Mouse (Mus musculus) heart, embryonic 14.5 days (tissue): ENCODE data around the gene Cyp2f2. TPM values are rescaled to one million over a fixed set of nuclear protein-coding genes. Genes with fewer than 3 reads are reported as not detected.

ENCODE experiments used
- ATAC-seq: fragments of 200-750 bp; cut with Nextera tagmentation; 2 replicates; pipeline ENCODE4 v1.8.0; 2017; ENCODE audit warnings: low read depth, moderate TSS enrichment; ENCODE audit not compliant: insufficient number of reproducible peaks, insufficient read depth, low FRiP score
- H3K27ac ChIP-seq, 2 experiments: fragments of 200-500 bp in 1 of 2; fragments of 300-500 bp in 1 of 2; sonication (generic) in 1 of 2; replicated peaks in 1 of 2; 2 replicates each; pipeline ENCODE4 v1.5.1; 2012 to 2014; ENCODE audit warnings: low read depth in 2 of 2, low read length in 2 of 2, control low read depth in 1 of 2, mild to moderate bottlenecking in 1 of 2, mixed read lengths in 1 of 2; ENCODE audit not compliant: control insufficient read depth in 1 of 2, insufficient read depth in 1 of 2
- H3K27me3 ChIP-seq: fragments of 300-500 bp; sonication (generic); 2 replicates; pipeline ENCODE4 v1.6.1; 2014; ENCODE audit warnings: mild to moderate bottlenecking, low read length, control low read depth; ENCODE audit not compliant: control insufficient read depth, insufficient read depth
- H3K36me3 ChIP-seq: fragments of 300-500 bp; sonication (generic); 2 replicates; pipeline ENCODE4 v1.6.1; 2014; ENCODE audit warnings: mild to moderate bottlenecking, control low read depth, low read length, mixed read lengths; ENCODE audit not compliant: control insufficient read depth, insufficient read depth
- H3K4me1 ChIP-seq, 2 experiments: fragments of 200-500 bp in 1 of 2; fragments of 300-500 bp in 1 of 2; sonication (generic) in 1 of 2; 2 replicates each; pipeline ENCODE4 v1.6.1; 2012 to 2014; ENCODE audit warnings: low read length in 2 of 2, control low read depth in 1 of 2, mixed read lengths in 1 of 2; ENCODE audit not compliant: control insufficient read depth in 2 of 2, insufficient read depth in 2 of 2
- H3K4me2 ChIP-seq: fragments of 300-500 bp; sonication (generic); 2 replicates; pipeline ENCODE4 v1.6.1; 2014; ENCODE audit warnings: mild to moderate bottlenecking, low read length
- H3K4me3 ChIP-seq, 2 experiments: fragments of 200-500 bp in 1 of 2; fragments of 300-500 bp in 1 of 2; sonication (generic) in 1 of 2; 2 replicates each; pipeline ENCODE4 v1.5.1; 2012 to 2014; ENCODE audit warnings: low read length in 2 of 2, mild to moderate bottlenecking in 2 of 2, control low read depth in 1 of 2, low read depth in 1 of 2, moderate library complexity in 1 of 2; ENCODE audit not compliant: control insufficient read depth in 1 of 2, insufficient read depth in 1 of 2
- H3K9ac ChIP-seq: fragments of 300-500 bp; sonication (generic); 2 replicates; pipeline ENCODE4 v1.6.1; 2014; ENCODE audit warnings: mild to moderate bottlenecking, low read length
- H3K9me3 ChIP-seq: fragments of 300-500 bp; sonication (generic); 2 replicates; pipeline ENCODE4 v1.6.1; 2016; ENCODE audit warnings: low read length, control low read depth; ENCODE audit not compliant: control insufficient read depth
- WGBS: fragments of 180-500 bp; shearing (Covaris S2); extraction: QIAGEN DNeasy Blood & Tissue Kit; methylation state at CpG from one replicate; pipeline ENCODE4 v1.1.7; 2014; 5-methylcytosine and 5-hydroxymethylcytosine counted together
- polyA plus RNA-seq: library from polyadenylated mRNA; unstranded; fragments of >200 nt; fragmentation: Nextera tagmentation; extraction: Ambion mirVana; gene quantifications from 2 replicates; pipeline ENCODE4 v1.2.1, GENCODE M21; 2014

Gene Cyp2f2
- polyA plus RNA-seq, 1 experiment from 2014 or later = 3.3 TPM

- H3K36me3 ChIP-seq = peaks cover 46% of the 10 kb centered on the region
- 75% methylated on average over 31 of the region's 33 CpGs for WGBS
Observed at GRCm38 (mm10) chr7:27164112-27164947, 44.6 kb downstream of the Cyp2f2 start.

GRCm38 (mm10) chr7:27165007-27165655 lies 45.4 kb downstream of the Cyp2f2 start:
- Histone ChIP-seq H3K9ac (peak overlapping the region; percentile 87), H3K36me3 (peaks cover 43% of the 10 kb centered on the region), H3K27me3 (no peaks in the 10 kb centered on the region), H3K4me2 (peak overlapping the region; percentile 83), H3K9me3 (no peaks in the 10 kb centered on the region), H3K4me1 (peaks cover 31 to 58% of the 10 kb centered on the region in 2 experiments), H3K4me3 (peak overlapping the region; percentile 72 to 77), H3K27ac (peak overlapping the region in 1 of 2 experiments; percentile 98; a peak in 1 of 4 replicates)
- no peak for ATAC-seq
- WGBS = 71% methylated on average over 23 of the region's 23 CpGs

More at GRCm38 (mm10) chr7:27164112-27164947, 44.6 kb downstream of the Cyp2f2 start:
- Histone ChIP-seq H3K4me3 (peak overlapping the region; percentile 5 to 77; a peak in 2 of 4 replicates), H3K9ac (peak overlapping the region; percentile 49), H3K4me1 (peaks cover 32 to 61% of the 10 kb centered on the region in 2 experiments), H3K9me3 (no peaks in the 10 kb centered on the region), H3K4me2 (peak overlapping the region; percentile 83), H3K27me3 (no peaks in the 10 kb centered on the region), H3K27ac (no peak overlapping the region)
- no peak for ATAC-seq

GRCm38 (mm10) chr7:27165696-27166095 lies 46.0 kb downstream of the Cyp2f2 start:
- WGBS = 1% methylated on average over 8 of the region's 8 CpGs
- Histone ChIP-seq H3K4me3 (peak overlapping the region; percentile 72 to 77), H3K9me3 (no peaks in the 10 kb centered on the region), H3K9ac (peak overlapping the region; percentile 87), H3K4me1 (peaks cover 29 to 53% of the 10 kb centered on the region in 2 experiments), H3K36me3 (peaks cover 45% of the 10 kb centered on the region), H3K27me3 (no peaks in the 10 kb centered on the region), H3K4me2 (peak overlapping the region; percentile 83), H3K27ac (peak overlapping the region; percentile 94 to 98)
- no peak for ATAC-seq

- Histone ChIP-seq H3K27me3 (no peaks in the 10 kb centered on the region), H3K4me2 (peak overlapping the region; percentile 83), H3K27ac (peak overlapping the region; percentile 94 to 98), H3K4me1 (peaks cover 25 to 48% of the 10 kb centered on the region in 2 experiments), H3K9me3 (no peaks in the 10 kb centered on the region), H3K9ac (peak overlapping the region; percentile 87), H3K36me3 (peaks cover 46% of the 10 kb centered on the region), H3K4me3 (peak overlapping the region; percentile 72 to 77)
- 0% methylated on average over 33 of the region's 43 CpGs for WGBS
- peak; percentile 81 for ATAC-seq
Observed at GRCm38 (mm10) chr7:27166229-27166613, 46.5 kb downstream of the Cyp2f2 start.

- ATAC-seq = peak; percentile 86
- 2% methylated on average over 59 of the region's 61 CpGs for WGBS
- no peaks in the 10 kb centered on the region for H3K9me3 ChIP-seq
- peak within 1 kb of the TSS; percentile 77 for H3K4me3 ChIP-seq
- no peaks in the 10 kb centered on the region for H3K27me3 ChIP-seq
- H3K4me2 ChIP-seq = peak within 1 kb of the TSS; percentile 83
- H3K4me1 ChIP-seq = peaks cover 20 to 44% of the 10 kb centered on the region in 2 experiments
- peak within 1 kb of the TSS; percentile 95 to 98 for H3K27ac ChIP-seq
- peaks cover 45% of the 10 kb centered on the region for H3K36me3 ChIP-seq
- peak within 1 kb of the TSS; percentile 87 for H3K9ac ChIP-seq
Observed at GRCm38 (mm10) chr7:27166614-27167474, 47.1 kb downstream of the Cyp2f2 start, which contains the start of gene Egln2. Gene Egln2 (minus strand): TSS chr7:27166802.

GRCm38 (mm10) chr7:27167475-27168094 lies 47.9 kb downstream of the Cyp2f2 start:
- peak overlapping the region; percentile 95 to 98 for H3K27ac ChIP-seq
- H3K36me3 ChIP-seq = peaks cover 47% of the 10 kb centered on the region
- peak overlapping the region; percentile 87 for H3K9ac ChIP-seq
- H3K4me3 ChIP-seq = peak overlapping the region; percentile 77
- peak overlapping the region; percentile 83 for H3K4me2 ChIP-seq
- peaks cover 20 to 40% of the 10 kb centered on the region in 2 experiments for H3K4me1 ChIP-seq
- 69% methylated on average over 11 of the region's 11 CpGs for WGBS
- H3K9me3 ChIP-seq = no peaks in the 10 kb centered on the region
- H3K27me3 ChIP-seq = no peaks in the 10 kb centered on the region
- ATAC-seq = no peak
